Mouse (Mus musculus) inflammation-experienced regulatory T-cells, adult 16 weeks (primary cell): ENCODE results near the gene Arhgef39. TPM values are rescaled to one million over a fixed set of nuclear protein-coding genes. Genes with fewer than 3 reads are reported as not detected.

Experiments used
- polyA plus RNA-seq: library from polyadenylated mRNA; unstranded; fragments of 100-300 nt; shearing (Covaris generic); gene quantifications from one replicate; pipeline ENCODE4 v1.2.1, GENCODE M21; 2017

Arhgef39 gene
- 6.2 TPM for polyA plus RNA-seq

GRCm38 (mm10) chr4:43499407-43500333, at the start of gene Arhgef39:
Arhgef39 (minus strand) TSS chr4:43499695.

DNA sequence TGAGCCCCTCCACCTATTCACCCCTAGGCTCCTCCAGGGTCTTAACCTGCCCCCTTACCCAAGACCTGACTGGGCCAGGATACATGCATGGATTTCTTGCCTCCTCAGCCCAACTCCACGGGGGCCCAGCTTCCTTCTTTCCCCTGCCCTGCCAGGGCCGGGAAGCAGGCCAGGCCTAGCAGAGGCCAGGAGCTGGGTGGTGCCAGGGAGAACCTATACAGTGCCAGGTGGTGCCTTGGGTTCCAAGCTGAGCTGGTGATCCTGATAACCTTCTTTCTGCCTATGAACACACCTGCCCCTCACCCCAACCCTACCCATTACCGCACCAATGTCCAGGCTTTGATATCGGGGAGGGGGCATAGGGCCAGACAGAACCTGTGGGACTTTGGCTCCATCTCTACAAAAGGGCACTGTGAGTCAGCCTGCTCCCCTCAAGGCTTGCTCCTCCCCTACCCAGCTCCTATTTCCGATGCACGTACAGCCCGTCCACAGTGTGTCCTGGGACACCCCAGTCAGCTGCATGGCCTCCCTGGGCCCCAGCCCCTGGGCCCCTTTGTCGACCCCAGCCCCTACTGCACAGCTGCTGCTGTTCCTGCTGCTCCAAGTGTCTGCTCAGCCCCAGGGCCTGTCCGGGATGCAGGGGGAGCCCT, 7.2 kb upstream of the Arhgef39 start, which contains the start of gene Car9:
Car9 (plus strand) TSS at position 431 of the 650 bp plus-strand sequence.

GRCm38 (mm10) chr4:43492821-43493185, 6.7 kb downstream of the Arhgef39 start, which contains the start of gene Ccdc107:
Ccdc107 (plus strand) TSS chr4:43492900.

DNA sequence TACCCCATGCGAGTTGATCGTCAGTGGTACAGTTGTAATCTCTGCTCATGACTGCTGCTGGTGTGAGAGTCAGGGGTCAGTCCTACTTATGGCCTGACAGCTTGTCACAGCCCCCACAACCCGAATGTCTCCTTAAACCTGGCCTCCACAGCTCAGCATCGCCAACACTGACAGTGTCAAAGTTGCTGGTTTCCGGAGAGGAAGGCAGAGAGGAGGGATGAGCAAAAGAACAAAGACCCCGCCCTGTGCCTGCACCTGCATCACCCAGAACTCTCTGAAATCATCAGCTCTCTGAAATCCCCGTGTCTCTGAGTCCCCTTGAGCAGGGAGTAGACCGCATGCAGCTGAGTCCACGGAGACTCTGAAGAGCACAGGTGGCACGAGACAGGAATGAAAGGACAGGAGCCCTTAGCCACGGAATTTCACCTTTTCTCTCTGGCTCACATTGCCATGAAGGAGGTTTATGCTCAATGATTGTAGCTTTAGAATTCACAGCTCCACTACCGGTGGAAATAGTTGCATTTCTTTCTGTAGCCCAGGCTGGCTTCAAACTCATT, 15.9 kb downstream of the Arhgef39 start, which contains the start of gene Sit1:
Sit1 (minus strand) TSS at position 200 of the 557 bp plus-strand sequence.

DNA sequence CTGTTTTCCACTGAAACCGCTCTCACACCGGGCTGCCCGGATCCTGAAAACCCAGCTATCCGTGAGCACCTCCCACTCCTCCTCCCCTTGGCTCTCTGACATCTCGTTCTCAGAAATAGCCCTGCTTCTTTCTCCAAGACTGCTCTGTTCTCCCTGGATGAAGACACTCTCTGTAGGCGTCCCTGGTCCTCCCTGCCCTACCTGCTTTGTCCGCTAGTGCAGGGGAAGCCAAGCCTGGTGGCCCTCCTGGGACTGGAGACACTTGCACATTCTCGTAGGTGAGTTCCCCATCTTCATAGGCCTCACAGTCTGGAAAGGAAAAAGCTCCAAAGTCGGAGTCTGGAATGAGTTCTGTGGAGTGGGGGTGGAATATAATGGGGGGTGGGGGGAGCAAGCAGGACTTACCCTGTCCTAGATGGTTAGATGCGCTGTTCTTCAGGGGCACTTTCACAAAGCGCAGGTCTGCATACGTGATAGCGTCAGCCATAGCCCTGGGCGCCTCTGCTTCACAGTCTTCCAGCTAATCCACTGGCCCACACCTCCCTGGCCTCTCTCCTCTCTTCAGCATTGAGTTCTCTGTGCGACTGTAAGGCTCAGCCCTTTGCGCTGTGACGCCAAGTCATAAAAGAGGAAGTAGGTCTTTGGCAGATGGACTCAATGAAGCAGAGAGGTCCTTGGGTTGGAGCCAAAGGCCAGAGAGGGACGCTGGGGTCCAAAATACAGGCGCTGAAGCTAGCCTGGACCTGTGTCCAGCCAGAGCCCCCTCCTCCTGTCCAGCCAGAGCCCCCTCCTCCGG, 45.3 kb downstream of the Arhgef39 start, which contains the start of gene Cd72:
Cd72 (minus strand) TSS at position 588 of the 796 bp plus-strand sequence.

Other genes with a start within 250 kb of the Arhgef39 start
- not detected for gene Atp8b5, start 232.5 kb downstream of the Arhgef39 start, polyA plus RNA-seq
- 0.22 TPM for gene Rusc2, start 117.7 kb downstream of the Arhgef39 start, polyA plus RNA-seq
- not detected for gene Fam166b, start 70.6 kb downstream of the Arhgef39 start, polyA plus RNA-seq
- gene Tesk1, start 57.8 kb downstream of the Arhgef39 start, polyA plus RNA-seq: 0.61 TPM
- 85.9 TPM for gene Cd72, start 45.1 kb downstream of the Arhgef39 start, polyA plus RNA-seq
- gene Sit1, start 16.0 kb downstream of the Arhgef39 start, polyA plus RNA-seq: 156 TPM
- 96.1 TPM for gene Ccdc107, start 6.8 kb downstream of the Arhgef39 start, polyA plus RNA-seq
- gene Car9, start 7.3 kb upstream of the Arhgef39 start, polyA plus RNA-seq: 1.0 TPM
- gene Tpm2, start 24.1 kb upstream of the Arhgef39 start, polyA plus RNA-seq: not detected
- gene Creb3, start 62.6 kb upstream of the Arhgef39 start, polyA plus RNA-seq: 96.5 TPM
- 397 TPM for gene Tln1, start 63.0 kb upstream of the Arhgef39 start, polyA plus RNA-seq
- gene Rgp1, start 79.0 kb upstream of the Arhgef39 start, polyA plus RNA-seq: 21.7 TPM
- 35.9 TPM for gene Gba2, start 79.2 kb upstream of the Arhgef39 start, polyA plus RNA-seq
- gene Msmp, start 84.8 kb upstream of the Arhgef39 start, polyA plus RNA-seq: 3.5 TPM
- not detected for gene Npr2, start 132.2 kb upstream of the Arhgef39 start, polyA plus RNA-seq
- 0.50 TPM for gene Spag8, start 153.9 kb upstream of the Arhgef39 start, polyA plus RNA-seq
- 79.8 TPM for gene Hint2, start 156.8 kb upstream of the Arhgef39 start, polyA plus RNA-seq
- gene Tmem8b, start 169.3 kb upstream of the Arhgef39 start, polyA plus RNA-seq: 0.89 TPM
- gene Fam221b, start 169.4 kb upstream of the Arhgef39 start, polyA plus RNA-seq: 1.2 TPM
- not detected for gene Olfr70, start 201.1 kb upstream of the Arhgef39 start, polyA plus RNA-seq
- not detected for gene Olfr71, start 210.6 kb upstream of the Arhgef39 start, polyA plus RNA-seq
- gene Hrct1, start 227.5 kb upstream of the Arhgef39 start, polyA plus RNA-seq: not detected
- gene Spaar, start 230.3 kb upstream of the Arhgef39 start, polyA plus RNA-seq: not detected